Mouse (Mus musculus): ENCODE measurements around the gene Naa38. TPM values are rescaled to one million over a fixed set of nuclear protein-coding genes. Genes with fewer than 3 reads are reported as not detected.

The Naa38 gene
- polyA plus RNA-seq, 1 experiment: 82.3 TPM

DNA sequence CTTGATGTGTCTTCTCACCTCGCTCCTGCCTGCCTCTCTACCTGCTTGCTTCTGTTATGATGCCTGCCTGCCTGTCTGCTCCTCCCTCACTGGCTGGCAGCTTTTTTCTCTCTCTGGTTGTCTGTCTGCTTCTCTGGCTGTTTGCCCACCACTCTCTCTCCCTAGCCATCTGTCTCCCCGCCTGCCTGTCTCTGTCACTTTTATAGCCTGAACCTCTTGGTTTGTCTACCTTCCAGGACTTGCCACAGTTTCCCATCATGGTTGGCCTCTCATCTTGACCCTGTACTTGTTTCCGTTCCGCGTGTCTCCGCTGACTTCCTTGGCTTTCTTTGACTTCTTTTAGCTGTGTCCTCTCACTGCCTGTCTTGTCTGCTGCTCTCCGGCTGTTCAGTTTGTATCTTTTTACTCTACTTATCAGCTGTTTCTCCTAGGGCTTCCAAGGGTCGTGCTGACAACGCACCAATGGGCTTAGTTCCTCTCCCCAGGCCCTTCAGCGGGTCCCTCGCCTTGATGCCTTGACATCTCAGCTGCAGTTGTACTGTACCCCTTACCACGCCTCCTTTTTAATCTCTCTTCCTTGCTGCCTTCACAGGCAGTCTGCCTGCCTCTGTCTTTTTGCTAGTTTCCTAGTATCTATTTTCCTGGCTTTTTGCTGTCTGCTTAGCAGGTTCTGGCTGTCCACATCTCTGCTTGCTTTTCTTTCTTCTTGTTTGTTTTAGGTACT lies 23.1 kb upstream of the Naa38 start:
- Histone ChIP-seq H3K4me3 (ENCODE audit: extremely low read depth, insufficient read depth, insufficient read length) (no peak overlapping the region), H3K27ac (ENCODE audit: insufficient read depth, low read length) (peak overlapping the region; percentile 61), H3K4me1 (ENCODE audit: control insufficient read depth, insufficient read depth, insufficient read length) (no peaks in the 10 kb centered on the region; the same call in 1 of the 2 replicates), H3K27me3 (ENCODE audit: control insufficient read depth, insufficient read depth, low read length) (no peaks in the 10 kb centered on the region), H3K36me3 (ENCODE audit: control insufficient read depth, insufficient read depth, low read length) (no peaks in the 10 kb centered on the region)
- WGBS: 53% methylated on average over 12 of the region's 12 CpGs
- DNase-seq (ENCODE audit: low read depth in 1 of 2, low spot score in 2 of 2): no peak
- TF ChIP-seq POLR2A (IDR thresholded peaks at IDR 0.05; ENCODE audit: low read depth, low read length): no peak
- no peak for TF ChIP-seq CTCF (IDR thresholded peaks at IDR 0.05; ENCODE audit: extremely low read depth, insufficient read depth, insufficient read length, insufficient replicate concordance)

DNA sequence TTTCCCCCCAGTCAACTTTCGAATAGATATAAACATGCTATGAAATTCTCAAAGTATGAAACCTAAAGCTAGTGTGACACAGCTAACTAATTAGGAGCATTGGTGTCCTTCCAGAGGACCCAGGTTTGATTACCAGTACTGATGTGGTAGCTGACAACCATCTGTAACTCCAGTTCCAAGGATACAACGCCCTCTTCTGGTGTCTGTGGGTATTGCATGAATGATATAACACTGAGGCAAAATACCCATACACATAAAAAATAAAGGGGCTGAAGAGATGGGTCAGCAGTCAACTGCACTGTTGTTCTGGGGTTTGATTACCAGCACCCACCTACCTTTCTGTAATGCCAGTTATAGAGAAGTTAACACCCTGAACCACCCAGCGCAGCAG lies 22.5 kb upstream of the Naa38 start:
- Histone ChIP-seq H3K4me3 (ENCODE audit: extremely low read depth, insufficient read depth, insufficient read length) (no peak overlapping the region), H3K4me1 (ENCODE audit: control insufficient read depth, insufficient read depth, insufficient read length) (no peaks in the 10 kb centered on the region; the same call in 1 of the 2 replicates), H3K27me3 (ENCODE audit: control insufficient read depth, insufficient read depth, low read length) (no peaks in the 10 kb centered on the region), H3K36me3 (ENCODE audit: control insufficient read depth, insufficient read depth, low read length) (no peaks in the 10 kb centered on the region), H3K27ac (ENCODE audit: insufficient read depth, low read length) (no peak overlapping the region)
- DNase-seq (ENCODE audit: low read depth in 1 of 2, low spot score in 2 of 2): no peak
- no peak for TF ChIP-seq POLR2A (IDR thresholded peaks at IDR 0.05; ENCODE audit: low read depth, low read length)
- TF ChIP-seq CTCF (IDR thresholded peaks at IDR 0.05; ENCODE audit: extremely low read depth, insufficient read depth, insufficient read length, insufficient replicate concordance): no peak
- 65% methylated on average over 3 of the region's 3 CpGs for WGBS

GRCm38 (mm10) chr11:69373223-69373965 lies 21.9 kb upstream of the Naa38 start:
- H3K4me3 ChIP-seq (ENCODE audit: extremely low read depth, insufficient read depth, insufficient read length): no peak overlapping the region
- no peaks in the 10 kb centered on the region for H3K36me3 ChIP-seq (ENCODE audit: control insufficient read depth, insufficient read depth, low read length)
- no peaks in the 10 kb centered on the region; the same call in 1 of the 2 replicates for H3K4me1 ChIP-seq (ENCODE audit: control insufficient read depth, insufficient read depth, insufficient read length)
- no peak overlapping the region for H3K27ac ChIP-seq (ENCODE audit: insufficient read depth, low read length)
- H3K27me3 ChIP-seq (ENCODE audit: control insufficient read depth, insufficient read depth, low read length): no peaks in the 10 kb centered on the region
- no peak for TF ChIP-seq CTCF (IDR thresholded peaks at IDR 0.05; ENCODE audit: extremely low read depth, insufficient read depth, insufficient read length, insufficient replicate concordance)
- no peak for TF ChIP-seq POLR2A (IDR thresholded peaks at IDR 0.05; ENCODE audit: low read depth, low read length)
- DNase-seq (ENCODE audit: low read depth in 1 of 2, low spot score in 2 of 2): no peak
- 88% methylated on average over 16 of the region's 16 CpGs for WGBS

DNA sequence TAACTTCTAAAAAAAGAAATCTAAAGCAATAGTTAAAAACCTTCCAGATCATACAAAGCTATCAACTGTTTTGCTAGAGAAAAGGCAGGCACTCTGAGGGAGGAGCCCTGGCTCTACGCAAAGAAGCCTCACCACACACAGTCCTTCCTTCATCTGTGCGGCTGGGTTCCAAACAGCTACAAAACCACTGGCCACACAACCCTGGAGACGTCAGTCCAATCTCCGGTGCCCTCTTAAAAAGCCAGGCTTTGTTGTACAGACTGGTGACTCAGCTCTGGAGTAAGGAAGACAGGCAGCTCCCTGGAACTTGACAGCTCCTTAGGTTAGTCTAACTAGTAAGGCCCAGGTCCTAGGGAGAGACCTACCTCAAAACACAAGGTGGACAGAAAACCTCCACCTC lies 19.6 kb upstream of the Naa38 start:
- Histone ChIP-seq H3K4me3 (ENCODE audit: extremely low read depth, insufficient read depth, insufficient read length) (no peak overlapping the region), H3K36me3 (ENCODE audit: control insufficient read depth, insufficient read depth, low read length) (no peaks in the 10 kb centered on the region), H3K4me1 (ENCODE audit: control insufficient read depth, insufficient read depth, insufficient read length) (no peaks in the 10 kb centered on the region; the same call in 1 of the 2 replicates), H3K27me3 (ENCODE audit: control insufficient read depth, insufficient read depth, low read length) (no peaks in the 10 kb centered on the region), H3K27ac (ENCODE audit: insufficient read depth, low read length) (no peak overlapping the region)
- no peak for DNase-seq (ENCODE audit: low read depth in 1 of 2, low spot score in 2 of 2)
- TF ChIP-seq CTCF (IDR thresholded peaks at IDR 0.05; ENCODE audit: extremely low read depth, insufficient read depth, insufficient read length, insufficient replicate concordance) (no peak), POLR2A (IDR thresholded peaks at IDR 0.05; ENCODE audit: low read depth, low read length) (no peak)
- 79% methylated on average over 4 of the region's 4 CpGs for WGBS

GRCm38 (mm10) chr11:69377766-69378165 lies 17.5 kb upstream of the Naa38 start:
- Histone ChIP-seq H3K36me3 (ENCODE audit: control insufficient read depth, insufficient read depth, low read length) (no peaks in the 10 kb centered on the region), H3K27ac (ENCODE audit: insufficient read depth, low read length) (no peak overlapping the region), H3K27me3 (ENCODE audit: control insufficient read depth, insufficient read depth, low read length) (no peaks in the 10 kb centered on the region), H3K4me1 (ENCODE audit: control insufficient read depth, insufficient read depth, insufficient read length) (no peaks in the 10 kb centered on the region; the same call in 1 of the 2 replicates), H3K4me3 (ENCODE audit: extremely low read depth, insufficient read depth, insufficient read length) (no peak overlapping the region)
- no peak for DNase-seq (ENCODE audit: low read depth in 1 of 2, low spot score in 2 of 2)
- 64% methylated on average over 3 of the region's 3 CpGs for WGBS
- TF ChIP-seq POLR2A (IDR thresholded peaks at IDR 0.05; ENCODE audit: low read depth, low read length) (no peak), CTCF (IDR thresholded peaks at IDR 0.05; ENCODE audit: extremely low read depth, insufficient read depth, insufficient read length, insufficient replicate concordance) (no peak)

GRCm38 (mm10) chr11:69379600-69379999 lies 15.7 kb upstream of the Naa38 start:
- H3K36me3 ChIP-seq (ENCODE audit: control insufficient read depth, insufficient read depth, low read length): no peaks in the 10 kb centered on the region
- 67% methylated on average over 3 of the region's 3 CpGs for WGBS
- no peaks in the 10 kb centered on the region for H3K27me3 ChIP-seq (ENCODE audit: control insufficient read depth, insufficient read depth, low read length)
- no peaks in the 10 kb centered on the region; the same call in 1 of the 2 replicates for H3K4me1 ChIP-seq (ENCODE audit: control insufficient read depth, insufficient read depth, insufficient read length)
- no peak overlapping the region for H3K4me3 ChIP-seq (ENCODE audit: extremely low read depth, insufficient read depth, insufficient read length)
- H3K27ac ChIP-seq (ENCODE audit: insufficient read depth, low read length): no peak overlapping the region
- no peak for TF ChIP-seq CTCF (IDR thresholded peaks at IDR 0.05; ENCODE audit: extremely low read depth, insufficient read depth, insufficient read length, insufficient replicate concordance)
- TF ChIP-seq POLR2A (IDR thresholded peaks at IDR 0.05; ENCODE audit: low read depth, low read length): no peak
- no peak for DNase-seq (ENCODE audit: low read depth in 1 of 2, low spot score in 2 of 2)

Data from spleen, adult 2 months (tissue).